Mouse (Mus musculus): Measurements from ENCODE around the gene Alkbh3. TPM values are rescaled to one million over a fixed set of nuclear protein-coding genes. Genes with fewer than 3 reads are reported as not detected.
A peak's percentile ranks its signal among the peaks of the same experiment; 100 is the strongest.

The Alkbh3 gene
- total RNA-seq (2021): 10 to 100 TPM; 19.4 to 25.7 TPM

DNA sequence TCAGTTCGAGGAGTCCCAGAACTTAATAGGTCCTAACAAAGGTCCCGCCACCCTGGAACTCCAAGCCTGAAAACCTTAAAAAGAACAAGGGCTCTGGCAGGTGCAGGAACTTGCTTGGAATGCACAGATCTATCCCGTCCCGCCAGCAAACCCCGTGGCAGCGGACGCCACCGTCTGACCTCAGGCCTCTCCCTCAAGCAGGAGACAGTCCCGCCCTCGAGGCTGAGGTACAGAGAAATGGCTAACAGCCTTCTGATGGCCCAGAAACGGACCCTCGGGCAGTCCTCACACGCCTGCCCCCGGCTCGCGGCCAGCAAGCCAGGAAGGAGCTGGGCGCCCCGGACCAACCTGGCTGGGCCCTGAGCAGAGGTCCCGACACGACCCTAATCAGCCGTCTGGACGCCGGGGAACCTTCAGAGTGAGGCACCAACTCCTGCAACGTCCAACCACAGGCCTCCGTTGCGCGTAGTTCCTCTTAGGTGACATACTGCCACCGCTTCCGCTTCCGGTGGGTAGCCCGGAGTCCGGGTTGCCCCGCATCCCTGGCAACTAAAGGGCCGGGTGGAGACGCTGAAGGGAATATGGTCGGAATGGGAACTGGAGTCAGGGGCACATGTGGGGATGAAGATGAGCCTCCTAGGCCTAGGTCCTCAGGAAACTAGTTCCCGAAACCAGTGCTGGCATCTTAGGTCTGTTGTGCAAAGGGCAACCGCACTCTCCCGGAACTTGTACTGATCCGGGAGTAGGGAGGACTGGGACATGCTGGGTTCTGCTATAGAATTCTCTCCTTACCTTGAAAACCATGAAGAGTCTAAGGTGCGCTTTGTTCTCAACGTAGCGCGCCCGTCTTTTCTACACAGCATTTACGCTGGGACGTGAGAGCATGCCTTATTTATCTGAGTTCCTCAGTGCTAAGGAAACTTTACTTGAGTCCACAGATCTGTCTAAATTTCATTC, at the start of gene Alkbh3:
Gene Alkbh3, minus strand, starts transcription at position 473 of the 957 bp plus-strand sequence.
- intact Hi-C loops (cut with DNase I): no loop called here

DNA sequence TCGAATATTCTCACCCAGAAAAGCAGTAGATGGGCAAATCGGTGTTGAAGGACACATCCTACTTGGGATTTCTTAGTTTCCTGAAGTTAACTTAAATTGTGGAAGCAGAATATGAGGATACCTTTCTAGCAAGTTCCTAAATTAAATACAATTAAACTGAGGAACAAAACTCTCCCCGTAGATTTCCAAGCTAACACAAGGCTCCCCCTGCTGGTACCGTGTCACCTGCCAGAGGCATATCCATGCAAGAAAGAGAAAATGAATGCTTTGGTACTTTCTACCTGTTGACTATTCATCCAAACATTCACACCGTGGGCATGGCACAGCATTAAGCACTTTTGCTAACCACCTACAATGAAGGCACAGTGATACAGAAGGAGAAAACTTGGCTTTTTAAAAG, 48.9 kb upstream of the Alkbh3 start:
- intact Hi-C loops (cut with DNase I): no loop called here
- DNase-seq (ENCODE audit: low spot score in 2 of 2): peak in 1 of 2 experiments; percentile 19

More for the DNA sequence above, at the start of gene Alkbh3:
- DNase-seq (ENCODE audit: low spot score in 2 of 2): peak; percentile 93 to 95

DNA sequence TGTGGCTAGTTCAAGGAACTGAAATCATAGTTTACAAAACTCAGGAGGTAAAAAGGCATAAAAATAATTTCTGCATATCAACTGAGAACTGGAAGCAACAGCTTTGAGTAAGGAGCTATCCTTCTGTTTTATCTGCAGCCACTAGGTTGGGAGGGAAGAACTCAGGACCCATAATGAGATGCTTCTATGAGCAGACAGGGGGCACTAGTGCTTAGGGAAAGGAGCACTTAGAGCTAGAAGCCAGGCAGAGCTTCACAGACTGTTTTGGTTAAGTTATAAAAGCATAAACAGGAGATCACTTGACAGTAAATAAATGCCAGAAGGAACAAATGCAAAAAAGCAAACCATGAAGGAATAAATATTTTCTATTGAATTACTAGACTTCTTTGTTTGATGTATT, 44.2 kb upstream of the Alkbh3 start:
- intact Hi-C loops (cut with DNase I): loop anchor here (5.0 kb wide), 2 partner anchors 67 to 237 kb away; no protein-coding TSS in a partner anchor
- peak in 1 of 2 experiments; percentile 76 for DNase-seq (ENCODE audit: low spot score in 2 of 2)

DNA sequence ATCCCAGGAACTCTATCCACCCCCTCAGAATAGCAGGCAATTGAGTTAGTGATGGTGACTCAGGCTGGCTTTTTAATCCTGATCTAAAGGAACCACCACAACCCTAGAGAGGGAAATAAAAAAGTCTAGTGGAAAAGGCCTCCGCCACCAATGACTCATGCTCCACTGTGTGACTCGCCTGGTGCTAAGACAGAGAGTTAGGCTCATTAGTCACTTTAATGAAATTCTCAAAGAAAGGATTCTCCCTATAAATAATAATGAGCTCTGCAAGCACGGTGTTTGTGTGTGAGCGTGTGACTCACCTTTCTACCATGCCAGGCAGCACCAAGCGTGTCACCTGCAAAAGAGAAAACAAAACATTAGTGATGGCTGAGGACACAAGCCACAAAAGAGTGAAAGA, 41.3 kb upstream of the Alkbh3 start:
- intact Hi-C loops (cut with DNase I): loop anchor here (2.0 to 5.0 kb wide), 3 partner anchors 70 to 240 kb away; no protein-coding TSS in a partner anchor
- peak in 1 of 2 experiments; percentile 83 for DNase-seq (ENCODE audit: low spot score in 2 of 2)

DNA sequence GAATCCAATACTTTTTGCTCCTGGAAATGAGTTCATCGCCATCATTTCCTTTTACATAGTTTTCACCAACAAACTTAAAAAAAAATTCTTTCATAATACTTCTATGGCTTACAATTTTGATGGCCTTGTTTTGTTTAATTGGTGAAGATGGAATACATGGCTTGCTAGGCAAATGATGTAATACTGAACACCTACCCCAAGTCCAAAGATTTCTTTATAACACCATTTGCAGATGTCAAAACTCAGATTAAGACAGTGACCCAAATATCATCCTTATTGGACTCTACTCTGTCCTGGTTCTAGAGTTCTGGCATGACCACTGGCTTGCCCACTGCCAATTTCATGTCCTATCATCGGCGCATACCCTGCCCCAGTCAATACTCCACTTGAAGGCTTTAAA, 40.3 kb upstream of the Alkbh3 start:
- no peak for DNase-seq (ENCODE audit: low spot score in 2 of 2)
- intact Hi-C loops (cut with DNase I): loop anchor here (5.0 kb wide), 2 partner anchors 71 to 241 kb away; no protein-coding TSS in a partner anchor

DNA sequence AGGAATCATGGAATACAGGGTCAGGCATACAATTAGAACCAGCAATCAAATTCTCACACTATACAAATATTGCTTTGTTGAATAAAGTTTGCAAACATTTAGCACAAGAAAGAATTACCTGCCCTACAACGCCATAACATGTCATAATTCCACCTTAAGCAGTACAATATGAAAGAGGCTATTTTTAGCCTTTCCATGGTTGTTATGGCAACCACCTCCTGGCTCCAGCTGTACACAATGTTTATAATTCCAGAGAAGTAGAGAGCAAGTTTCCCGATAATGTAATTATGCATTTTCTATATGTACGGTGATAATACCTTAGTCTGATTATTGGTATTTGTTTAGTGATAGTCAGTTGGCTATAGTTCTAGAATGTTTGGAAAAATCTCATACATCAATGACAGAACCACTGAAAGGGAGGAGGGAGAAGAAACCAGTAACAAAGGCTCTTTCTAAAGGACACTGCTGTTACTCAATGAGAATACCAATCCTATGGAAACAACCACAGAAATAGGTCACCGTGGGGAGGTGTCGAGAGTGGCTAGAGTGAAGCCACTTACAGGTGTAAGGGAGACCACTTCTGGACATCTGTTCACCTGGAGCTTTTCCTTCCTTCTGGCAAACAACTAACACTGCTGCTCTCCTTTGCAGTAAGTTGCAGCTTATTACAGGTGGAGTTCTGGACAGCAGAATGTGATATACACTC, 39.0 kb upstream of the Alkbh3 start:
- intact Hi-C loops (cut with DNase I): loop anchor here (5.0 kb wide), 2 partner anchors 73 to 243 kb away; no protein-coding TSS in a partner anchor
- no peak for DNase-seq (ENCODE audit: low spot score in 2 of 2)

DNA sequence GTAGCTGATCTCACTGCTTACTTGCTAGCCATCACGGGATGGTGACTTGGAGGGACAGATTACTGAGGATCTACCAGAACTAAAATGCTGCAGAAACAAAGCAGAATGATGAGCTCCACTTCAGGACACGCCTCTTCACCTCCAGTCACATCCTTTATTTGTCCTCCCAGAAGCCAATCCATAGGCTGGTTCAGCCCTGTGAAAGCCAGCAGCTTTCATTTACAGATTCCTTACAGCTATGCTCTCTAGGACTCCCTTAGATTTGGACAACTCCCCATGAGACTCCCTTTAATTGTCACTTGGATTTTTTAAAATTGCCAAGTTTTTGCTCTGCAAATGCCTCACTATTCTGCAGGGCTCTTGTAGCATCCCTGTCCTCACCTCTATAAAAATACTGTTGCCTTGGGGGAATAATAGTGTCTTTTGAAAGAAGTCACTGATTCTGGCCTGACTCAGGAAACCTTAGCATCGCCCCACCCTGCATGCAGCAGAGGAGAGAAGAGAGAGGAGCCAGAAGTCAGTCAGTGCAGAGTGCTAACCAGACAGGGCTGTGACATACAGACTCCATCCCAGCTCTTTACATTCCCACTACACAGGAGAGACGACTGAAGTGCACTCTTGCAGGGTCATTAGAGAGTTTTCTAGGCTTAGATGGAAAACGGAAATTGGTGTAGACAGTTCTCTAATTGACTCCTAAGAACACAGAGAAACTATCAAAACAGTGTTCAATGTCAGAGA, 38.3 kb upstream of the Alkbh3 start:
- no peak for DNase-seq (ENCODE audit: low spot score in 2 of 2)
- intact Hi-C loops (cut with DNase I): no loop called here

DNA sequence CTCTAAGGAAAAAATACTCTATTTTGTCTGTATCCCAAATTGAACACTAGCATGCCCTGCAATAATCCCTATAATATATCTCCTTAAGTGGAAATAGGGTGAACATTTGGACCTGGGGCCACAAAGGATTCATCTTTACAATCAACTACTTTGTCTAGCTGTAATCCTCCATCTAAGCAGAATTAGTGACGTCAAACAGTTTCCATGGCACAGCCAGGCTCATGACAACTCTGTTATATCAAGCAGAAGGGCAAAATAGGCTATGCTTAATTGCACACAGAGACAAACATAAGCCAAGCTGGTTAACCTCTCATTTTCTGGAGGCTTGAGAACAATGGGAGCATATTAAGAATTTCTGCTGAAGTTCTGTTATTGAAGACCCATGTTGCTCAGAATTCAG, 37.7 kb upstream of the Alkbh3 start:
- no peak for DNase-seq (ENCODE audit: low spot score in 2 of 2)
- intact Hi-C loops (cut with DNase I): no loop called here

DNA sequence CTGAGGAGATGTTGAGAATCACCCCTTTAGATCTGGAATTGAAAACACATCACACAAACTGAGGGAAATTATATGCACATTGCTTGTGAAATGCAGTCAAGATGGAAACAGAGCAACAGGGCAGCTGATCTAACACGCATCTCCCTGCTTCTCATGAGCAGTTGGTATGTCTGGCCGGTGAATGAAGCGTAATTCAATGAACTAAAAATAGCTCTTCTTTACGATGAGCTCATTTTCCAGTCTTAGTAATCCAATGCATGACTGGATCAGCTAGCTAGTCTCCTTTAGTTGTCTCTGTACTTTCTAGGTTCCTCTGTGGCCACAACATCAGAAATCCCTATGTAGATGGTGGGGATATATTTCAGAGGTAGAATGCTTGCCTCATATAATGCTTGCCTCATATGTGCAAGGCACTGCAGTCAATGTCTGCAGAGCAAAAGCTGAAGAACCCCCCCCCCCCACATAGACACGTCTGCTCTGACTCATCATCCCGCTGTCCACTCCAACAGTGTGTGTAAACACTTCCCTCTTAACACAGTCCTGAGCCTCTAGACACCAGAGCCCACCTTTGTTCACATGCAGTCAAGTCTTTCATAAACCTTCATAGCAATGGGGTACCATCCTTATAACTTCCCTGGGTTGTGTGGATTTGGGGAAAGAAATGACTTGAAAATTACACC, 34.9 kb upstream of the Alkbh3 start:
- DNase-seq (ENCODE audit: low spot score in 2 of 2): peak in 1 of 2 experiments; percentile 11
- intact Hi-C loops (cut with DNase I): no loop called here

DNA sequence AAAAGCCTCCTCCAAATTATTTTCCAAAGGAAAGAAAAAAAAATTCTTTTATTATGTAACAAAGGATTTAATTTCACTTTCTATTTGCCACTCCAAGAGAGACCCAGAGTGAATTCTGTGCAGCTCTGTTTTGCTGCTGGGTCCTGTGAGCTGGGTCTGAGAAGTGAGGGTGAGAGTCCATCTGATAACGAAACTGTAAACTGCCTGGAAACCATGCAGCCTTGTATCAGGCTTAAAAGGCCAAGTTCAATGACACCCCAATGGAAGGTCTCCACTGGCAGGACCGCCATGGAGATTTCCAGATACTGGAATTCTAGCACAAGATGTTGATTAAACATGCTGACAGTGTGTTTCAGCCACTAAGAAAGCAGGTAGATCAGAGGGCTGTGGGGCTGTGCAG, 33.6 kb upstream of the Alkbh3 start:
- no peak for DNase-seq (ENCODE audit: low spot score in 2 of 2)
- intact Hi-C loops (cut with DNase I): no loop called here

DNA sequence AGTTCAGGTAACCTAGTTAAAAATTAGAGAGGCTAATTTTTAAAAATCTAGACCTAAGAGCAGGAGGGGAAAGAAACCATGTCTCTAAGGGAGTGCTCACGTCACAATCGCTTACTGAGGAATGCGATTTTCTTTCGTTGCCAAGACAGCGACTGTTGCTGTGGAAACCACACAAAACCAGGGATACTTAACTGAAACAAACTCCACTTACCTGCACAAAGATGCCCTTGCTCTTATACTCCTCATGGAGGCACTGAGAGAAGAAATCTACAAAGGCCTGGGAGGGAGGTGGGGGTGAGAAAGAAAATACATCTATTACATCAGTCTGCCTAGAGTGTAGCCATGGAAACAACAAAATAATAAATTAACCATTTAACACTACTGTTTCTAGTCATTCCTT, 33.1 kb upstream of the Alkbh3 start:
- intact Hi-C loops (cut with DNase I): no loop called here
- peak; percentile 47 to 52 for DNase-seq (ENCODE audit: low spot score in 2 of 2)

DNA sequence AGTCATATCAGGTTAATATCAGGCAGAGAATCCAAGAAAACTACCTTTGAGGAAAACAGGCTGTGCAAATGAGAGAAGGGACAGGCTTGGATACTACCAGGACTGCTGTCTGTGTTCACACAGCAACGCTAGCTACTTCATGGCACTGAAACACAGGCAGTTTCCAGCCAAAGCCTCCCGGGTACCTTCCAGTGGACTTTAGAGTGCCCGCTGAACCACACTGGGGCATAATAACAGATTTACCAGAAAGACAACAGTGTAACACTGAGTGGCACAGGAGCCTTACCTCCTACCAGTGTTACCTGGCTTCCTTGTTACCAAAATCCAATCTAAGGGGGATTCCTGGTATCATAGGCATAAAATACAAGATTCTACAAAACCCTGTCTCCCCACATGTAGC, 31.9 kb upstream of the Alkbh3 start:
- no peak for DNase-seq (ENCODE audit: low spot score in 2 of 2)
- intact Hi-C loops (cut with DNase I): no loop called here

DNA sequence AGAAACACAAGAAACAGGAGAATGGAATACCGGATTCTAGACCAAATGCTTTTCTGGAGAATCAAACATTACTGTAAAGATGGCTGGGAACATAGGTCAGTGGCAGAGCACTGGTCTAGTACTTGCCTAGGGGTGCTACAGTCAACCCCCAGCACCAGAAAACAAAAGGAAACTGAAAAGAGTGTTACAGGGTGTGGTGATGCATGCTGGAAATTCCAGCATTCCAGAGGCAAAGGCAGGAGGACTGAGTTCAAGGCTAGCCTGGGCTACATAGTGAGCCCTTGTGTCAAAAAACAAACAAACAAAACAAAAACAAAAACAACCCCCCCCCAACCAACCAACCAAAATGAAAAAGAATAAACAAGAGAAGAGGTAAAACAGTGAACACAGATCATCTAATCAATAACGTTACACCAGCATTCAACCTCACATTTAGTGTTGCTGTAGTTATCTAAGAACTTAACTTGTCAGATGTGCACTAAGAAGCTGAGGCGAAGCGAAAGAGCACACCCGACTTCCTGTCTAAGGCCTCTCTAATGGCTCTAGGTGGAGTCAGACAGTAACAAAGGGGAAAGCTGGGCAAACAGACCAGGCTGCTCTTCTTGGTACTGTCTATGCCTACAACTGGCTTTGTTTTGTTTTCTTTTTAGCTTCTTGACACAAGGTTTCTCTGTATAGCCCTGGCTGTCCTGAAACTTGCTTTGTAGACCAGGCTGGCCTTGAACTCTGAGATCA, 30.0 kb upstream of the Alkbh3 start:
- intact Hi-C loops (cut with DNase I): no loop called here
- DNase-seq (ENCODE audit: low spot score in 2 of 2): no peak

DNA sequence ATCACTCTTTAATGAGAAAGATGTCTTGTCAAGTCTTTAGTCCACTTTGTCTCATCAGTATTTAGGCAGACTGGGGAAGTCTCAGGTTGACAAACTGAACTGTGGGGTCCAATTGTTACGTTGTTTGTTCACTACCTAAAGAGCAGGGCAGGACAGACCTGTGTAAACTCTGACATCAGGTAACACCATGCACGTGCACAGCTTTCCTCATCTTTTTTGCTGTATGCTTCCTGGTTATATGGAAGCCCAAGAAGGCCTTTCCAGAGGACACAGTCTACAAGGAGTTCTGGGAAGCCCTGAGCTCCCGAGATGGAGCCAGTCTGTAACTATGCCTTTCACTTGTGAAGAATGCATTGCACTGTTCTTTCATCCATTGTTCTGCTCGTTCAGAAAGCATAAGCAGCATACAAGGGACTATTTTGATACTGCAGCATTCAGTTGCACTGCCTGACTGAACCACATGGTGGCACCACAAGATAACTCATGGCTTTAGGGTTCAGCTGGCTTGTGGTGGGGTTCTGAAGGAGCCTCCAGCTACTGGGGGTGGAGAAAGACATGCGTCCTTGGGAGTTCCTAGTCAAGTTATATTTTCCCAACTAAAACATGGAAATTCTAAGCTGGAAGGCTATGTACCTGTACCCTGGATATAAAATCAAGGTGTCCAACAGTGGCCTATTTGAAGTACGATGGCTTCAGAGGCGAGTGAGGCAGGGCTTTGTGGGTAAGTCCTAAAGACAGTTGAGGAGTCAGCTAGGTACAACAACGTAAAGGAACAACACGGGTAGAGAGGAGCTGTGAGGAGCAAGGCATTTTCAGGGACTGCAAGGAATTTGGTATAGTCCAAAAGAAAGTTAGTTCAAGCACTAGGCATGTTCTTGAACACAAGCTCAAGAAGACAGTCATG, 25.1 kb upstream of the Alkbh3 start:
- intact Hi-C loops (cut with DNase I): loop anchor here (2.0 to 5.0 kb wide), 2 partner anchors 212 to 255 kb away; no protein-coding TSS in a partner anchor
- DNase-seq (ENCODE audit: low spot score in 2 of 2): peak; percentile 82 to 92

DNA sequence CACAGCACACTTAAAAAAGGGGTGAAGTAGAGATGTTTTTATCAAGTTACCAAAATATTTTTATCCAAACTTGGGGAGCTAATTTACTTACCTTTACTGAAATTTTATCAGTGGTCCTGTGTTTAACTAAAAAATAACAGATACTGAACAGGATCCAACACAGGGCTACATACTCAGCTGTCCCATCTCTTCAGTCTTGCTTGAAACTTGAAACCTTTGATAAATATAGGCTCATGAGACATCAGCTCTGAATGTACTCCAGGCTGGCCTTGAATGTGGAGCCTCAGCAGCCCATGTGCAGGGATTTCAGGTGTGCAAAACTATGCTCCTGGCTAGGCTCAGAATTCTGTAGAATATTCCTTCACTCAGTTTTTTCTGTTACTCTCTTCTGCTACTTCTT, 20.0 kb upstream of the Alkbh3 start:
- DNase-seq (ENCODE audit: low spot score in 2 of 2): no peak
- intact Hi-C loops (cut with DNase I): no loop called here

DNA sequence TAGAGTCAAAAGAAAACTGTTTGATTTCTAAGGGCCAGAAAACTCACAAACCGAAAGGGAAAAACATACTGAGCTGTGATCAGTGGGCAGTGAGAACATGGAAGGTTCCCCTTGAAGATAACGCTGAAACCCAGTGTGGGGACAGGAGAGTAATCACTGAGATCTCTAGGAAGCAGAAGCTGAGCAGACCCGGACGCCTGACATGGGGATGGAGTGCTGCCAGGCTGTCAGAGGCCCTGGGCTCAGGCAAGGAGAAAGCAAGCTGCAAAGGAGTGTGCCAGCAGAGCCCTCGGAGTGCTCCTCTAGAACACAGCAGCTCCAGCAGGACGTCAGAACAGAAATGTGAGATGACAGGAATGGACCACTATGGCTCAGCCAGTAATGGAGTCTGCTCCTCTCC, 14.0 kb upstream of the Alkbh3 start:
- DNase-seq (ENCODE audit: low spot score in 2 of 2): no peak
- intact Hi-C loops (cut with DNase I): no loop called here

DNA sequence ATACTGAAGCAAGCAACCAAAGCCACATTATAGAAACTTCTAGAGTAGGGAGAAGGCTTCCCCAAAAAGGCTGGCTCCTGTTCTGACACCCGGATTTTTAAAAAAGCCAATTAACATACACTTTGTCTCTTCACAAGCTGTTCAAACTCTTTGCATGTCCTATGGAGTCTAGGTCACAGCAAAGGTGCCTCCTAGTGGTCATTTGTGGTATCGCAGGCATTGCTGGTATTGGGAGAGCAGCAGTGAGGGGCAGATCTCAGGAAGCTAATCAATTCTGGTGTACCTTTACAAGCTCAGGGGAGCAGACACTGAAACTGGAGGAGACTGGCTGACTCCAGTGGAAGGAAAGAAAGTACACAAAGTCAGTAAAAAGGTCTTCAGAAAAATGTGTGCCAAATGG, 8.3 kb downstream of the Alkbh3 start:
- intact Hi-C loops (cut with DNase I): loop anchor here (1.0 kb wide), 1 partner anchor 131 kb away; no protein-coding TSS in a partner anchor
- peak; percentile 87 to 90 for DNase-seq (ENCODE audit: low spot score in 2 of 2)

All from left cerebral cortex, postnatal 25 days (tissue).